Mouse (Mus musculus) stomach, postnatal 0 days (tissue): Measurements from ENCODE around the gene B4galnt2. TPM values are rescaled to one million over a fixed set of nuclear protein-coding genes. Genes with fewer than 3 reads are reported as not detected.

ENCODE experiments used
- ATAC-seq: fragments of 200-750 bp; cut with Nextera tagmentation; 2 replicates; pipeline ENCODE4 v1.8.0; 2017; ENCODE audit not compliant: low FRiP score, low TSS enrichment
- DNase-seq: peaks from one replicate; pipeline ENCODE4 v3.0.0-alpha.2; 2016; ENCODE audit warnings: low spot score
- H3K27ac ChIP-seq: fragments of 300-500 bp; sonication (generic); replicated peaks from 2 replicates; pipeline ENCODE4 v1.5.1; 2014; ENCODE audit warnings: mild to moderate bottlenecking, control low read depth
- H3K27me3 ChIP-seq: fragments of 300-500 bp; sonication (generic); 2 replicates; pipeline ENCODE4 v1.6.1; 2014; ENCODE audit warnings: low read length; ENCODE audit not compliant: control insufficient read depth, insufficient read depth
- H3K36me3 ChIP-seq: fragments of 300-500 bp; sonication (generic); 2 replicates; pipeline ENCODE4 v1.6.1; 2014; ENCODE audit warnings: low read length, mixed read lengths; ENCODE audit not compliant: control insufficient read depth, insufficient read depth
- H3K4me1 ChIP-seq: fragments of 300-500 bp; sonication (generic); replicated peaks from 2 replicates; pipeline ENCODE4 v1.6.1; 2014; ENCODE audit warnings: antibody characterized with exemption; ENCODE audit not compliant: control insufficient read depth, insufficient read depth
- H3K4me2 ChIP-seq: fragments of 300-500 bp; sonication (generic); replicated peaks from 2 replicates; pipeline ENCODE4 v1.6.1; 2014; ENCODE audit warnings: low read depth, mild to moderate bottlenecking, control low read depth, moderate library complexity
- H3K4me3 ChIP-seq: fragments of 300-500 bp; sonication (generic); 2 replicates; pipeline ENCODE4 v1.5.1; 2014; ENCODE audit warnings: low read depth, low read length, control low read depth
- H3K9ac ChIP-seq: fragments of 300-500 bp; sonication (generic); 2 replicates; pipeline ENCODE4 v1.6.1; 2014; ENCODE audit warnings: mild to moderate bottlenecking, low read length, control low read depth, mixed read lengths
- H3K9me3 ChIP-seq: fragments of 300-500 bp; sonication (generic); 2 replicates; pipeline ENCODE4 v1.6.1; 2016; ENCODE audit warnings: low read length; ENCODE audit not compliant: control insufficient read depth
- CTCF ChIP-seq: IDR thresholded peaks from 2 replicates; pipeline ENCODE4 v1.5.1; 2016; ENCODE audit warnings: antibody characterized with exemption, low read depth, mild to moderate bottlenecking, moderate library complexity
- EP300 ChIP-seq: optimal IDR thresholded peaks from 2 replicates; pipeline ENCODE3; 2016; ENCODE audit warnings: antibody characterized with exemption
- WGBS: fragments of 180-500 bp; shearing (Covaris S2); extraction: QIAGEN DNeasy Blood & Tissue Kit; methylation state at CpG from one replicate; pipeline ENCODE4 v1.1.7; 2014; 5-methylcytosine and 5-hydroxymethylcytosine counted together
- polyA plus RNA-seq: library from polyadenylated mRNA; unstranded; fragments of >200 nt; fragmentation: Nextera tagmentation; extraction: Ambion mirVana; gene quantifications from 2 replicates; pipeline ENCODE4 v1.2.1, GENCODE M21; 2015

Gene B4galnt2
- polyA plus RNA-seq, 1 experiment from 2014 or later = 4.6 TPM

- 65% methylated on average over 2 of the region's 2 CpGs for WGBS
- H3K27ac ChIP-seq = no peak overlapping the region
- no peak overlapping the region for H3K4me3 ChIP-seq
- H3K36me3 ChIP-seq = no peaks in the 10 kb centered on the region
- no peak overlapping the region for H3K4me2 ChIP-seq
- no peaks in the 10 kb centered on the region for H3K9me3 ChIP-seq
- TF ChIP-seq CTCF = no peak
- TF ChIP-seq EP300 = no peak
- no peak for ATAC-seq
- no peaks in the 10 kb centered on the region for H3K4me1 ChIP-seq
- H3K9ac ChIP-seq = no peak overlapping the region
- no peaks in the 10 kb centered on the region for H3K27me3 ChIP-seq
- DNase-seq = no peak
These were observed 63.8 kb downstream of the B4galnt2 start for GRCm38 (mm10) chr11:95850898-95851297.

DNA sequence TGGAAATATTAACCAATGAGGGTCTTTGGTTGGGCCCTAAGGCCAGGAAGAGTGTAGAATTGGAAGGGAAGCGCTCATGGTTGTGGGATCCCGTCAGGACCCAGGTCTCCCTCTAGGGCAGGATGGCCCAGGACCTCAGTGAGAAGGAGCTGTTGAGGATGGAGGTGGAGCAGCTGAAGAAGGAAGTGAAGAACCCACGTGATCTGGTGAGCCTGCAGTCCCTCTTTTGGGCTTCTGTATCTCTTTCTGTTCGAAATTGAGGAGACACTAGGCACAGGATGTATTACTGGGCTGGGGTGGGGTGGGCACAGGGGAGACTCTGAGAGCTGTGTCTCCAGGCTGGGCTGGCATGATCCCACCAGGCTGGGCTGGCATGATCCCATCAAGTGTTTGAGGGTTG is 69.8 kb downstream of the B4galnt2 start:
- Histone ChIP-seq H3K4me1 (no peaks in the 10 kb centered on the region), H3K9me3 (no peaks in the 10 kb centered on the region), H3K36me3 (no peaks in the 10 kb centered on the region), H3K4me3 (no peak overlapping the region), H3K27me3 (no peaks in the 10 kb centered on the region), H3K27ac (no peak overlapping the region), H3K4me2 (no peak overlapping the region), H3K9ac (no peak overlapping the region)
- no peak for DNase-seq
- no peak for ATAC-seq
- WGBS = 73% methylated on average over 4 of the region's 4 CpGs
- TF ChIP-seq CTCF (no peak), EP300 (no peak)

GRCm38 (mm10) chr11:95843421-95843950 is 71.2 kb downstream of the B4galnt2 start:
- no peaks in the 10 kb centered on the region for H3K27me3 ChIP-seq

GRCm38 (mm10) chr11:95842953-95843352 is 71.7 kb downstream of the B4galnt2 start:
- H3K9me3 ChIP-seq = no peaks in the 10 kb centered on the region
- no peaks in the 10 kb centered on the region for H3K4me1 ChIP-seq
- H3K4me2 ChIP-seq = peak overlapping the region; percentile 38
- H3K27ac ChIP-seq = peak overlapping the region; percentile 70; the same call in 1 of the 2 replicates
- H3K36me3 ChIP-seq = no peaks in the 10 kb centered on the region
- TF ChIP-seq EP300 = no peak
- TF ChIP-seq CTCF = no peak
- ATAC-seq (no peak), DNase-seq (no peak)
- H3K9ac ChIP-seq = no peak overlapping the region
- H3K27me3 ChIP-seq = no peaks in the 10 kb centered on the region
- no peak overlapping the region for H3K4me3 ChIP-seq
- 63% methylated on average over 5 of the region's 5 CpGs for WGBS

More at GRCm38 (mm10) chr11:95843421-95843950, 71.2 kb downstream of the B4galnt2 start:
- Histone ChIP-seq H3K4me2 (no peak overlapping the region), H3K27ac (no peak overlapping the region), H3K36me3 (no peaks in the 10 kb centered on the region), H3K4me1 (no peaks in the 10 kb centered on the region), H3K9ac (no peak overlapping the region), H3K9me3 (no peaks in the 10 kb centered on the region), H3K4me3 (no peak overlapping the region)
- 54% methylated on average over 6 of the region's 6 CpGs for WGBS
- TF ChIP-seq EP300 = no peak
- no peak for TF ChIP-seq CTCF
- no peak for DNase-seq
- ATAC-seq = no peak

DNA sequence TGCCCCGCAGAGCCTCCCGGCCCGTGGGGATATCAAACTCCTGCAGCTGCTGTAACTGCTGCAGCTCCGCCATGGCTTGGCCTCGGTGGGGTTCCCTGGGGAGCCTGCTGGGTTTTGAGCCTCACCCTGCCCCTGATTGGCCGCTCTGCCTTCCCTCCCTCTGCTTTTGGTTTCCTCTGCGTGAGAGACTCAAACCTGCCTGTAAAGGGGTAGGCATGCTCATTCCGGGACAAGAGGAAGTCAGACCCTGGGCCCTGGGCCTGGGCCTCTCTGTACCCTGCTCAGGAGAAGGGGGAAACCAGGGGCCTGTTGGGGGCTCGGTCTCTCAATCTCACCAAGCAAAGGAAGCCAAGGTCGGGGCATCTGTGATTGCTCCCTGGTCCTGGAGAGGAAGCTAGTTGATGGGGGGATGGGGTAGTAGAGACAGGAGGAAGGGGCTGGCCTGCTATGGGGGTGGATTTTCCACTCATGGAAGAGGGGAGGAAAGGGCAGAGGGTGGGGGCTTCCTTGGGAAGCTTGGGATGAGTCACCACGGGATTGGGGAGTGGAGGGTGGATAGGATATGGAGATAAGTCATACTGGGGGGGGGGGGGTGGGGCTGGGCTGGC is 72.5 kb downstream of the B4galnt2 start, which contains the start of gene Abi3:
Abi3 (minus strand) TSS at position 403 of the 608 bp plus-strand sequence.
- Histone ChIP-seq H3K4me1 (no peaks in the 10 kb centered on the region), H3K9ac (peak within 1 kb of the TSS; percentile 50), H3K27me3 (no peaks in the 10 kb centered on the region), H3K9me3 (no peaks in the 10 kb centered on the region), H3K4me3 (peak within 1 kb of the TSS; percentile 27), H3K4me2 (peak within 1 kb of the TSS; percentile 38), H3K36me3 (no peaks in the 10 kb centered on the region), H3K27ac (peak within 1 kb of the TSS; percentile 70; the same call in 1 of the 2 replicates)
- ATAC-seq (peak; percentile 54), DNase-seq (no peak)
- TF ChIP-seq CTCF (no peak), EP300 (no peak)
- 16% methylated on average over 11 of the region's 11 CpGs for WGBS

DNA sequence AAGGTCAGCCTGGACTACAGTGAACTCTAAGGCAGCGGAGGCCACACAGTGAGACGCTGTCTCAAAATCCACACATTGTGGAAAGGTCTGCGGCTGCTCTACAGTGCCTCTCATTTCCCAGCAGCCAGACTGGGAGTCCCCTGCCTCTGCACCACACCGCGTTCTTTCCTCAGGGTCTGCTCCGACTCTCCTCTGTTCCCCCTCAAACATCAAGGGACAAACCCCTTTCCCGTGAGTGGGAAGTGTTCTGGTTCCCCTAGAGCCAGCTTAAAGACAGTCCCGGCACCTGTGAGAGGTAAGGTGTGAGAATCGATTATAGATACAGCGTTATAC is 73.2 kb downstream of the B4galnt2 start:
- H3K4me3 ChIP-seq = peak overlapping the region; percentile 27
- no peak overlapping the region for H3K27ac ChIP-seq
- H3K36me3 ChIP-seq = no peaks in the 10 kb centered on the region
- H3K4me1 ChIP-seq = no peaks in the 10 kb centered on the region; the same call in 1 of the 2 replicates
- ATAC-seq (no peak), DNase-seq (no peak)
- H3K4me2 ChIP-seq = peak overlapping the region; percentile 38; the same call in 1 of the 2 replicates
- TF ChIP-seq EP300 (no peak), CTCF (no peak)
- WGBS = 66% methylated on average over 10 of the region's 10 CpGs
- no peak overlapping the region for H3K9ac ChIP-seq
- H3K27me3 ChIP-seq = no peaks in the 10 kb centered on the region
- no peaks in the 10 kb centered on the region for H3K9me3 ChIP-seq
